Mouse (Mus musculus) embryonic stem cell, embryonic (primary cell): ENCODE data around the gene Chchd6.

ENCODE experiments used
- CTCF ChIA-PET, 4 experiments: fragments of 300-600 bp in 2 of 4; fragments of 350-600 bp in 2 of 4; sonication (Branson Sonifier 250); formaldehyde crosslinking; loops; one replicate each; lab custom pipeline; 2022; ENCODE audit warnings: inconsistent platforms in 2 of 4; lab: Charles Lee
- POLR2A ChIA-PET, 4 experiments: fragments of 300-600 bp in 2 of 4; fragments of 350-600 bp in 2 of 4; sonication (Branson Sonifier 250); formaldehyde crosslinking; loops; one replicate each; lab custom pipeline; 2022; ENCODE audit warnings: antibody characterized with exemption in 4 of 4, inconsistent platforms in 1 of 4; lab: Charles Lee

The Chchd6 gene

DNA sequence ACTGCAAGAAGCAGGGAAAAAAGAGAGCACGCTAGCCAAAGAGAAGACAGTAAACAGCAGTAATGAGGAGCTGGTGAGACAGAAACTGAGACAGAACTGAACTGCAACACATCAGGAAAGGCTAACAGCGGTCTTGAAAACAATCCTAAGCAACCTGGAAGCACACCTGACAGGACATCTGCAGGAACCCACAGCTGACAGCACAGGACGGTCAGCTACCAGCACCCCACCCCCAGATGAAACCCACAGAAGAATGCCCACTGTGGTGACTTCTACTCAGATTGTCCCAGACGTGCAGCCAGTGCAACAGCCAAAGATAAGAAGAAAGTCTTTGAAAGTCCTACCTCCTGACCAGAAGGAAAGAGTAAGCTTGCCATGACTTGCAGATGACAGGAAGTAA lies 103.1 kb downstream of the Chchd6 start:
- ChIA-PET CTCF (interaction anchor here in 1 of 4 experiments (0.7 kb wide), 1 partner anchor 32 kb away, joined by 3 read pairs; no protein-coding TSS in a partner anchor), POLR2A (interaction anchor here in 1 of 4 experiments (1.1 kb wide), 1 partner anchor 16 kb away, joined by 3 read pairs; no protein-coding TSS in a partner anchor)

- POLR2A ChIA-PET, result interaction anchor here in 1 of 4 experiments (1.0 kb wide), 1 partner anchor 9 kb away, joined by 3 read pairs; no protein-coding TSS in a partner anchor
- CTCF ChIA-PET, result no interaction called here
Observed at GRCm38 (mm10) chr6:89490369-89490768, 105.1 kb downstream of the Chchd6 start.

- CTCF ChIA-PET, result interaction anchor here in 1 of 4 experiments (0.6 kb wide), 1 partner anchor 64 kb away, joined by 3 read pairs; no protein-coding TSS in a partner anchor
- POLR2A ChIA-PET, result no interaction called here
Observed at GRCm38 (mm10) chr6:89489533-89489932, 105.9 kb downstream of the Chchd6 start.

DNA sequence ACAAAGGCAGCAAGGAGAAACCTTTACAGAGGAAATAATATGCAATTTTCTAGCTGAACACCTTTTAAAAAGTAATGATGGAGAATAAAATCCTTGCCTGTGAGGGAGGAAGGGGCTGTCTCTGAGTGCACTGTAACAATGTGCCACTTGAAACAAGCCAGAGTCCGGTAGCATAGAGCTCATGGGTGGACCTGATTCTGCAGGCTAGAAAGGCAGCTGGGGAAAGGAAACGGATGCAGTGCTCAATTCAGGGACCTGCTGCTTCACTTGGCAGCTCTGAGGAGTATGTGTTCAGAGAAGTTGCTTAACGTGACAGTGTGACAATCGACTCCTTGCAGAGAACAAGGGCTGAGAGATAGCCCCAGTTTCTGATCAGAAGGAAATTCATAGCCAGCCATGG lies 109.4 kb downstream of the Chchd6 start:
- ChIA-PET CTCF (no interaction called here), POLR2A (no interaction called here)

DNA sequence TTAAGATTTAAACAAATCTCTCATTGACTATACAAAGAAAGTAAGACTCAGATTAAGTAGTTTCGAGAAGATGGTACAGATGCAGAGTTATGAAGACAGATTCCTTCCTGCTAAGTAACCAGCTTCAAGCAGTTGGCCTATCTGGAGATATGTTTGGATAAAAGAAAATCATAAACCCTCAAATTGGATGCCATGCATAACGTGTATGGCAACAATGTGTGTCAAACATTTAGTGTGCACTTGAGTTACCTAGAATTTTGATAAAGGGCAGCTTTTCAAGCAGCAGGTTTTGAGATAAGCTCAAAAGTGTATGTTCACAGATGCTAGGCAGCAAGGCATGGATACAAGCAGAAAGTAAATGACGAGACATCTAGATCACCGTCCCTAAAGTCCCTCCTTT lies 114.3 kb downstream of the Chchd6 start:
- ChIA-PET CTCF (no interaction called here), POLR2A (interaction anchor here in 1 of 4 experiments (0.7 kb wide), 1 partner anchor 12 kb away, joined by 3 read pairs; no protein-coding TSS in a partner anchor)

GRCm38 (mm10) chr6:89467908-89468307 lies 127.5 kb downstream of the Chchd6 start:
- ChIA-PET CTCF (no interaction called here), POLR2A (interaction anchor here in 1 of 4 experiments (0.5 to 0.6 kb wide), 2 partner anchors 471 to 530 kb away, joined by 3 to 6 read pairs; no protein-coding TSS in a partner anchor)

- ChIA-PET CTCF (no interaction called here), POLR2A (no interaction called here)
Observed at GRCm38 (mm10) chr6:89467290-89467689, 128.2 kb downstream of the Chchd6 start.

DNA sequence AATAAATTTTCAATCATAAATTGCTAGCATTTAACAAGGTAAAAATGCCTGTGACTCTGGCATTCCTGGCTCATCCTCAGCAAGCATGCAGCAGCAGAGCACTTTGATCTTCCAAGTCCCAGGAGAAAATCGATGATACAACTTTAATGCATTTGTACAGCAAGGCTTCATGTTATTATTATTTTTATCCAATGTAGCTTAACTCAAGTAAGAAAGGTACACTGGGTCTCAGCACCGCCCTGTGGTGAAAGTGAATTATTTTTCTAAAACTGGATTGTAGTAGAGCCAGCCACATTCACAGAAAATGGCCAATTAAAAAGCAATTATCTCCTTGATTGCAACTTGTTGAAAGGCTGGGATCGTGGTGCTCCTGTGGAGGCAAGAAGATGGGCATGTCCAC lies 128.6 kb downstream of the Chchd6 start:
- CTCF ChIA-PET, result no interaction called here
- POLR2A ChIA-PET, result no interaction called here

GRCm38 (mm10) chr6:89466053-89466708 lies 129.3 kb downstream of the Chchd6 start:
- POLR2A ChIA-PET, result no interaction called here

DNA sequence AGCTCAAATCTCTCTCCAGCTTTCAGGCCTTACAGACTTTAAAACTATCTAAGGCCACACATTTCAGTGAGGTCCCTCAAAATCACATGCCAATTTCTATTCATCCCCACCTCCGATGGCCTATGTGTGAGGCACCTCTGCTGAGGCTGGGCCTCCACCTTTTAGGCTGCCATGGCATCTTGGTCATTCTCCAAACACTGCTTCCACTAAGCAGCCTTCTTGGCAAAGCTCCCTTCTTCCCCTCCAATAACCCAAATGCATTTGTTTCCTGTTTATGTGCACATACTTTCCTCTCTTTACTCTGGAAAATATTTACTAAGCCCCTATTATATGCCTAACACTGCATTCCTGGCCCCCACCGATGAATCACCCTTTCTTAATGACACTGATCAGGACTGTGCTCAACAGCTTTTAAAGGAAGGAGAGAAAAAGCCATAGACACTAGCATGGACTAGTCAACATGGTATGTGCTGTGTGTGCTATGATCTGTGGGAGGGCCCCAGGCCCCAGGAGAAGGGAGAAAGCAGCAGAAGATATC lies 133.2 kb downstream of the Chchd6 start:
- POLR2A ChIA-PET, result no interaction called here
- CTCF ChIA-PET, result no interaction called here

More at GRCm38 (mm10) chr6:89466053-89466708, 129.3 kb downstream of the Chchd6 start:
- CTCF ChIA-PET, result no interaction called here

- CTCF ChIA-PET, result no interaction called here
- POLR2A ChIA-PET, result no interaction called here
Observed at GRCm38 (mm10) chr6:89461250-89462222, 133.9 kb downstream of the Chchd6 start.

DNA sequence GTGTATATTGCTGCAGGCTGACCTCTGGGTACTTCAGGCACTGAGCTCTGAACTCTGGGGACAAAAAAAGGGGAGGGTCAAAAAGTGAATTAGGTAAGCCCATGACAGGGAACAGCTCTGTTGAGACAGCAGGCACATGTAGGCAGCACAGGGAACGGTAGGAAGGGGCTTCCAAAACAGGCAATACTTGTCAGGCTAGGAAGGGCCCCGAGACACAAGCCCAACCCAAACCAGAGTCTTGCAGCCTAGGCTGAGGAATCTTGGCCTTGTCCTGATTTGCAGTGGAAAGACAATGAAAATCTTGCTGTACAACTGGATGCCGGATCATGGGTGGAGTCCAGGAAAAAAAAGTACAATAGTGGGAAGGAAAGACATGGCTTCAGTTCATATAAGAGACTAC lies 135.8 kb downstream of the Chchd6 start:
- POLR2A ChIA-PET, result no interaction called here
- CTCF ChIA-PET, result no interaction called here

GRCm38 (mm10) chr6:89457601-89458000 lies 137.9 kb downstream of the Chchd6 start:
- POLR2A ChIA-PET, result no interaction called here
- CTCF ChIA-PET, result no interaction called here

- ChIA-PET POLR2A (no interaction called here), CTCF (no interaction called here)
Observed at GRCm38 (mm10) chr6:89456409-89456961, 139.0 kb downstream of the Chchd6 start.

- CTCF ChIA-PET, result no interaction called here
- POLR2A ChIA-PET, result no interaction called here
Observed at GRCm38 (mm10) chr6:89455523-89456000, 139.9 kb downstream of the Chchd6 start.

GRCm38 (mm10) chr6:89454437-89454836 lies 141.0 kb downstream of the Chchd6 start:
- CTCF ChIA-PET, result no interaction called here
- POLR2A ChIA-PET, result no interaction called here

GRCm38 (mm10) chr6:89452976-89453674 lies 142.3 kb downstream of the Chchd6 start:
- CTCF ChIA-PET, result no interaction called here
- POLR2A ChIA-PET, result interaction anchor here in 1 of 4 experiments (1.0 kb wide), 1 partner anchor 14 kb away, joined by 3 read pairs; no protein-coding TSS in a partner anchor

DNA sequence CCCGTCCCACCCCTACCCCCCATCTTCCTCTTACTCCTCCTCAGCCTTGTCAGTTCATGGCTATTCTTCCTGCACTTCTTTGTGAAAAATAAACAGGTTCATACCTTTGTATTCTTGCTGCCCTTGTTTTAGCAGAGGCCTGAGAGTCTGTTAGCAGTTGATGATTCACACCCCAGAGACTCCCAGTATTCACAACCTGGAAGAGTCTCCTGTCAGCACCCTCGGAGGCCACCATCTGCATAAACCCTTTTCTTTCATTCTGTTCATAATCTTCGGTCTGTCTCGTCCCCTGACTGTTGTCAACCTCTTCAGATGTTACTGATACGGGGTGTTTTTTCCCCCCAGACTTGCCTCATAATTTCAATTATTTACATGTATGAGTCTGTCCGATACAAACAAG lies 143.1 kb downstream of the Chchd6 start:
- POLR2A ChIA-PET, result no interaction called here

DNA sequence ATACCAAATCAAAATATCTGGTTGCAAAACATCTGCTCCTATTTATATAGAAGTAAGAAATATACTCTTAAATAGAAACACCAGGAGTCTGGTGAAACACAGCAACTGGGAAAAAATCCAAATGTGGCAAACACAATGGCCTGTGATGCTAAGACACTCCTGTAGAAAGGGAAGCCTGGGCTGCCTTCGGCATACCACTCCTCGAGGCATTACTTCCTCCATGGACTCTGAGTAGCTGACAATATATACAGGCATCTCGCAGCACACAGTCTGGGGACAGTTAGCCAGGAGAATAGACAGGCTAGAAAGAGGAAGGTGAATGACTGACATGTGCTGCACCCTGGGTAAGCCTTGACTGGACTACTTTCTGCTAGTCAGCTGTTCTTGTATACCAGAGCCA lies 146.7 kb downstream of the Chchd6 start:
- ChIA-PET CTCF (no interaction called here), POLR2A (no interaction called here)

More for the DNA sequence above, 143.1 kb downstream of the Chchd6 start:
- CTCF ChIA-PET, result no interaction called here
